Mouse (Mus musculus) hindbrain, embryonic 12.5 days (tissue): ENCODE results near the gene Coro2b. TPM values are rescaled to one million over a fixed set of nuclear protein-coding genes. Genes with fewer than 3 reads are reported as not detected.
"Not testable (repeated sequence)": the region's sequence is repeated elsewhere in the genome, so short reads cannot be mapped to it uniquely, and the experiment has no call there.

Source experiments
- ATAC-seq: fragments of 200-750 bp; cut with Nextera tagmentation; 2 replicates; pipeline ENCODE4 v1.8.0; 2017; ENCODE audit warnings: moderate TSS enrichment; ENCODE audit not compliant: low FRiP score
- H3K27ac ChIP-seq: fragments of 300-500 bp; sonication (generic); 2 replicates; pipeline ENCODE4 v1.5.1; 2016; ENCODE audit warnings: mild to moderate bottlenecking
- H3K27me3 ChIP-seq: fragments of 300-500 bp; sonication (generic); 2 replicates; pipeline ENCODE4 v1.6.1; 2016; ENCODE audit warnings: mild to moderate bottlenecking
- H3K36me3 ChIP-seq: fragments of 300-500 bp; sonication (generic); 2 replicates; pipeline ENCODE4 v1.6.1; 2016; ENCODE audit warnings: mild to moderate bottlenecking
- H3K4me1 ChIP-seq: fragments of 300-500 bp; sonication (generic); 2 replicates; pipeline ENCODE4 v1.6.1; 2016
- H3K4me2 ChIP-seq: fragments of 300-500 bp; sonication (generic); replicated peaks from 2 replicates; pipeline ENCODE4 v1.6.1; 2016; ENCODE audit warnings: mild to moderate bottlenecking
- H3K4me3 ChIP-seq: fragments of 300-500 bp; sonication (generic); 2 replicates; pipeline ENCODE4 v1.5.1; 2016; ENCODE audit warnings: mild to moderate bottlenecking
- H3K9ac ChIP-seq: fragments of 300-500 bp; sonication (generic); 2 replicates; pipeline ENCODE4 v1.6.1; 2016; ENCODE audit warnings: mild to moderate bottlenecking, moderate library complexity
- H3K9me3 ChIP-seq: fragments of 300-500 bp; sonication (generic); replicated peaks from 2 replicates; pipeline ENCODE4 v1.6.1; 2016; ENCODE audit warnings: mild to moderate bottlenecking
- WGBS: fragments of 180-500 bp; shearing (Covaris S2); methylation state at CpG from one replicate; pipeline ENCODE4 v1.1.7; 2016; 5-methylcytosine and 5-hydroxymethylcytosine counted together
- polyA plus RNA-seq: library from polyadenylated mRNA; unstranded; fragments of >200 nt; fragmentation: Nextera tagmentation; extraction: Ambion mirVana; gene quantifications from 2 replicates; pipeline ENCODE4 v1.2.1, GENCODE M21; 2016

Gene Coro2b
- polyA plus RNA-seq, 1 experiment from 2014 or later, result 34.2 TPM

DNA sequence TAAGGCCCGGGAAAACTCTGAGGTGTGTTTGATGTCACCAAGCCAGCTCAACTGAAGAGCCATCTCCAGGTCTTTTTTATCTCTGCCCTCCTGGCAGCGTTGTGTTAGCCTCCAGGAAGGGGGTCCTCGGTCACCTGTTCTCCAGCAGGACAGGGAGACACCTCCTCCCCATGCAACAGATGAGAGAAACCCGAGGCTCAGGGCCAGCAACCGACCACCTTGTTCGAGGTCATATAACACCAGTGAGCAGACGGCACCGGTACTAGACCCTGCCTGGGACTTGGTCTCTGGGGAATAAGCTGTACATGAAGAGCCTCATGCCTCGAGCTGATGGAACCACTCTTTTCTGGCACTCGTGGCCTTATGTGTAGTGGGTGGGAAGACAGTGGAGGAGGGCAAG is 72.1 kb downstream of the Coro2b start:
- WGBS, result 77% methylated on average over 10 of the region's 10 CpGs
- no peak for ATAC-seq
- Histone ChIP-seq H3K36me3 (no peaks in the 10 kb centered on the region), H3K9me3 (no peaks in the 10 kb centered on the region), H3K27ac (no peak overlapping the region), H3K4me3 (no peak overlapping the region), H3K4me2 (no peak overlapping the region), H3K4me1 (peaks cover 25% of the 10 kb centered on the region), H3K27me3 (no peaks in the 10 kb centered on the region), H3K9ac (no peak overlapping the region)

DNA sequence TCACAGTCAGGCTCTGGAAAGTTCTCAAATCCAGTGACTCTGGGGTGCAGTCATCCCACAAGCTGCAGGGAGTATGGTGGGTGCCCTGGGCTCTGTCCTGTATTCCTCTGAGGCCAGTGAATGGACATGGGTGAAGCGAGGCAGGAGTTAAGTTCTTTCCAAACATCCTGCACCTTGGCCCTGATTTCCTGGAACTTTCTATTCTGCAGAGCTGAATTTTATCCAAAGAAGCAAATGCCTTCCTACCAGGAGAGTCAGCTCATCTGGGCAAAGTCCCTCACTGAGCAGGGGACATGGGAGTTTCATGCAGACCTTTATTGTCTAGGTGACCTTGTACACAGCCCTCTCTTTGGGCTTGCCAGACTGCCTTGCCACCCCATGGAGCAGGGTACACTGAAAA is 75.1 kb downstream of the Coro2b start:
- Histone ChIP-seq H3K4me2 (no peak overlapping the region), H3K9ac (no peak overlapping the region), H3K9me3 (no peaks in the 10 kb centered on the region), H3K4me3 (no peak overlapping the region), H3K27ac (no peak overlapping the region), H3K27me3 (no peaks in the 10 kb centered on the region), H3K36me3 (no peaks in the 10 kb centered on the region), H3K4me1 (peaks cover 3% of the 10 kb centered on the region; the same call in 1 of the 2 replicates)
- ATAC-seq, result no peak
- WGBS, result 75% methylated on average over 1 of the region's 1 CpGs

DNA sequence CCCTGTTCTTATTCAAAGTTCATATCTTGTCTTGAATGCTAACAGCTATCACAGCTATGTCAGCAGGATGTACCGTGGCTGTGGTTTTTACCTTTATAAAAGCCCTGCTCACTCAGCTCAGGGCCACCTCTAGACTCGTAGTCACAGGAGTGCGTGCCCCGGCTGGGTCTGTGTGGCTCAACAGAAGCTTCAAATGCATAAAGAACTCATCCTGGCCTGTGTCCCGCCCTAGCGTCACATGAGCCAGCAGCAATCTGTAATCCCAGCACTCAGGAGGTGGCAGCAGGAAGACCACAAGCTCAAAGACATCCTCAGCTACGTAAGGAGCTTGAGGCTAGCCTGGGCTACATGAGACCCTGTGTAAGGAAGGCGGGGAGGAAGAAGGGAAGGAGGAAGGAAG is 75.7 kb downstream of the Coro2b start:
- no peak overlapping the region for H3K4me3 ChIP-seq
- H3K27me3 ChIP-seq, result no peaks in the 10 kb centered on the region
- no peak for ATAC-seq
- no peak overlapping the region for H3K9ac ChIP-seq
- no peak overlapping the region for H3K4me2 ChIP-seq
- 83% methylated on average over 8 of the region's 8 CpGs for WGBS
- no peaks in the 10 kb centered on the region for H3K9me3 ChIP-seq
- H3K4me1 ChIP-seq, result peaks cover 4% of the 10 kb centered on the region
- H3K36me3 ChIP-seq, result no peaks in the 10 kb centered on the region
- H3K27ac ChIP-seq, result no peak overlapping the region

DNA sequence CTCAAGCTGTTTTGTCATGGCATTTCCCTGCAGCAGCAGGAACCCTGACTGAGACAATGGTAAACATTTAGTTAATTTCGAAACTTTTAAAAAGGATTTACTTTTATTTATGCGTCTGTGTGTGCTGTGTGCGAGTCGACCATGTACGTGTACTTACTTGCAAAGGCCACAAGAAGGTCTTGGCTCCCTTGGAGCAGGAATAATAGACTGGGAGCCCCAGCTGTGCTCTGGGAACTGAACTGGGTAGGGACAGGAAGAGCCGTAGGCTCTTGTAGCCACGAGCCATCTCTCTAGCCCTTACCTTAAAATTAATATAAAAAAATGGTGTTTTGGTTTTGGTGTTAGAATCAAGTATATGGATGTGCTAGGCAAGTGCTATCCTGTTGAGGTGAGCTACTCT is 76.8 kb downstream of the Coro2b start:
- H3K36me3 ChIP-seq, result no peaks in the 10 kb centered on the region
- no peak overlapping the region for H3K9ac ChIP-seq
- no peaks in the 10 kb centered on the region for H3K27me3 ChIP-seq
- no peak overlapping the region for H3K4me2 ChIP-seq
- no peaks in the 10 kb centered on the region for H3K9me3 ChIP-seq
- no peak for ATAC-seq
- WGBS, result 70% methylated on average over 7 of the region's 7 CpGs
- H3K4me3 ChIP-seq, result no peak overlapping the region
- H3K4me1 ChIP-seq, result peaks cover 12% of the 10 kb centered on the region
- H3K27ac ChIP-seq, result no peak overlapping the region

DNA sequence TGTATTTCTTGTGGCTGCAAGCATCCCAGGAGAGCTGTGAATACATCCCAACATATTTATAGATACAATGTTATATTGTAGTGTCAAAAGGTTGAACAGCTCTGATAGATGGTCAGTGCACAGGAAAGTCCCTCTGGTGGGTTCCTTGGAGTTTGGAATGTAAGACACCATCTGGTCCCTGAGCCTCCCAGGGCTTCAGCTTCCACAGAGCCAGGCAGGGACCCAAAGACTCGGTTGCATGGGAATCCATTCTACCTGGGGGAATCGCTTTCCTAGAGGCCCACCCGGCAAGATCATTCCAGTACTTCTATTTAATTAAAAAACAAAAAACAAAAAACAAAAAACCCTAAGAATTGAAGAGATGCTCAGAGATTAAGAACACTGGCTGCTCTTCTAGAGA is 78.4 kb downstream of the Coro2b start:
- Histone ChIP-seq H3K9me3 (no peaks in the 10 kb centered on the region), H3K27me3 (no peaks in the 10 kb centered on the region), H3K27ac (no peak overlapping the region), H3K4me2 (no peak overlapping the region), H3K36me3 (0 out of 2 replicates have a peak, but pooled peaks cover 5% of the 10 kb centered on the region), H3K4me1 (peaks cover 12% of the 10 kb centered on the region), H3K4me3 (no peak overlapping the region), H3K9ac (no peak overlapping the region)
- no peak for ATAC-seq
- 86% methylated on average over 3 of the region's 3 CpGs for WGBS

DNA sequence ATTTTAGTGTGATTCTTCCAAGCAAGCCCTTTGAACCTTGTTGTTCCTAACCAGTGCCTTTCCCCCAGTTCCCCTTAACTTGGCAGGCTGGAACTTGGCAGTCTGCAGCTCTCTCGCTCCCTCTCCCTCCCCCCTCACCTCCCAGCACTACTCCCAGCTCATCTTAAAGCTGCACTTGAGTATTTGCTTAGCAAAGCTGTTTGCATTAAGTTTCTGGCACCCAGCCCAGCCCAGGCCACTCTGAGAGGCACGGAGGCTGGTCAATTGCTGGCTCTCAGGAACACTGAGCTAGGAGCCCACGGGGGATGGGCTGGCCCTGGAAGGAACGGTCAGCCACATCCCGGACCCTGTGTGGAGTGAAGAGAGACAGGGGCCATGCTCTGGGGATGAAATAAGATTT is 80.8 kb downstream of the Coro2b start:
- ATAC-seq, result 0 out of 2 replicates have a peak, but pooled peaks have one; percentile 67
- Histone ChIP-seq H3K4me3 (no peak overlapping the region), H3K27ac (peak overlapping the region; percentile 66; the same call in 1 of the 2 replicates), H3K36me3 (peaks cover 17% of the 10 kb centered on the region; the same call in 1 of the 2 replicates), H3K4me2 (peak overlapping the region; percentile 24; the same call in 1 of the 2 replicates), H3K4me1 (peaks cover 12% of the 10 kb centered on the region), H3K9me3 (no peaks in the 10 kb centered on the region), H3K9ac (no peak overlapping the region), H3K27me3 (no peaks in the 10 kb centered on the region)
- 42% methylated on average over 5 of the region's 5 CpGs for WGBS

DNA sequence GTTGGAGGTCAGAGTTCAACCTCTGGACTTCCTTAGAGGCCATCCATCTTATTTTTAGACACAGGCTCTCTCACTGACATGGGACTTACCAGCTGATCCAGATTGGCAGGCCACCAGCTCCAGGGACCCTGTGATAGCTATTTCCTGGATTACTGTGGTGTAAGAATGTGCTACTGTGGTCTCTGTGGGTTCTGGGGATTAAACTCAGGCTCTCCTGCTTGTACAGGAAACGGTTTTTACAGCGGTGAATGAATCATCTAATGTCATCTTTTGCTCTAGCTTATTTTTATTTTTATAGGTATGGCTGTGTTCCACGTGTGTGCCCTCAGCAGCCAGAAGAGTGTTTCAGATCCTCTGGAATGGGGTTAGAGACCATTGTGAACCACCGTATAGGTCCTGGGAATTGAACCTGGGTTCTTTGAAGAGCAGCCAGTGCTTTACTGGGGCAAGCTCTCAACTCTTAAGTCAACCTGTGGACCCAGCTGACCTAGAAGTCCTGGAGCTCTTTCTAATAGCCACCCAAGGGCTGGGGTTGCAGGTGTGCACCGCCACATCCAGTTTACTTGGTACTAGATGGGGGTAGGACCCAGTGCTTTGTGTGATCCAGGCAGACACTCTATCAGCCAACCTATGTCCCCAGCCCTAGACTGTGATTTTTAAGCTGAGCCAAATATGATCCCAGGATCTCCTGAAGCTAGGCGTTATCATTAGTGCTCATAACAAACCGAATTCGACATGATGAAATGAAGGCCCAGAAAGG is 81.5 kb downstream of the Coro2b start:
- ATAC-seq, result no peak
- WGBS, result 81% methylated on average over 8 of the region's 8 CpGs

DNA sequence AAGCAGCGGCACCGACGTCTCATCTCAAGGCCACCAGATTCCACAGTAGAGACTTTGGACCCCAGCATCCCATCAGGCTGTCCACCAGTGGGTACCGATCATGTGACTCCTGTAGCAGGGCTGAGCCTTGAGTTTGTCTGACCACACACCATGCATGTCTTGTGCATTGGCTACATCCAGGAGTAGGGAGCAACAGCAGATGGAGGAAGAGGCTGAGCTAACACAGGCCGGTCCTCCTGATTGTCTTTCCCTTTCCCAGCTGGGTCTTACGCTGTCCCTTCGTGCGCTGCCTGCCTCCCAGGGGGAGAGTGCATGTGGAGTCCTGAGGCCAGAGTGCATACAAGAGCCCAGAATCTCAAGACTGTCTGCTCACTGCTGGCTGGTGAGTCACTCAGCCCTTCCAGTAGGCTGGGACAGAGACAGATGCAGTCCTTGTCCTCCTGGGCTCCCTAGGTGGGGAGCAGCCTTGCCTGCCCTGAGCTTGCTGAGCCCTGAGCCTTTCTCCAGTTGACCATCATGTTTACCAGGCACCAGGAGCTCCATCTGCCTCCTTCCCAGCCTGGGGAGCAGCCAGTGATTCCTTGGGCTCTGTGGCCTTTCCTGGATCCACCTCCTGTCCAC is 84.4 kb downstream of the Coro2b start:
- ATAC-seq, result no peak
- Histone ChIP-seq H3K9ac (no peak overlapping the region), H3K36me3 (peaks cover 17% of the 10 kb centered on the region; the same call in 1 of the 2 replicates), H3K27ac (no peak overlapping the region), H3K27me3 (no peaks in the 10 kb centered on the region), H3K4me2 (no peak overlapping the region), H3K4me1 (peaks cover 10% of the 10 kb centered on the region), H3K9me3 (no peaks in the 10 kb centered on the region), H3K4me3 (no peak overlapping the region)
- 90% methylated on average over 8 of the region's 8 CpGs for WGBS

More for the DNA sequence above, 81.5 kb downstream of the Coro2b start:
- H3K9me3 ChIP-seq, result no peaks in the 10 kb centered on the region
- H3K4me1 ChIP-seq, result peaks cover 12% of the 10 kb centered on the region
- H3K4me2 ChIP-seq, result no peak overlapping the region
- H3K4me3 ChIP-seq, result no peak overlapping the region
- peak overlapping the region; percentile 66; the same call in 1 of the 2 replicates for H3K27ac ChIP-seq
- no peaks in the 10 kb centered on the region for H3K27me3 ChIP-seq
- peaks cover 17% of the 10 kb centered on the region; the same call in 1 of the 2 replicates for H3K36me3 ChIP-seq
- H3K9ac ChIP-seq, result no peak overlapping the region

DNA sequence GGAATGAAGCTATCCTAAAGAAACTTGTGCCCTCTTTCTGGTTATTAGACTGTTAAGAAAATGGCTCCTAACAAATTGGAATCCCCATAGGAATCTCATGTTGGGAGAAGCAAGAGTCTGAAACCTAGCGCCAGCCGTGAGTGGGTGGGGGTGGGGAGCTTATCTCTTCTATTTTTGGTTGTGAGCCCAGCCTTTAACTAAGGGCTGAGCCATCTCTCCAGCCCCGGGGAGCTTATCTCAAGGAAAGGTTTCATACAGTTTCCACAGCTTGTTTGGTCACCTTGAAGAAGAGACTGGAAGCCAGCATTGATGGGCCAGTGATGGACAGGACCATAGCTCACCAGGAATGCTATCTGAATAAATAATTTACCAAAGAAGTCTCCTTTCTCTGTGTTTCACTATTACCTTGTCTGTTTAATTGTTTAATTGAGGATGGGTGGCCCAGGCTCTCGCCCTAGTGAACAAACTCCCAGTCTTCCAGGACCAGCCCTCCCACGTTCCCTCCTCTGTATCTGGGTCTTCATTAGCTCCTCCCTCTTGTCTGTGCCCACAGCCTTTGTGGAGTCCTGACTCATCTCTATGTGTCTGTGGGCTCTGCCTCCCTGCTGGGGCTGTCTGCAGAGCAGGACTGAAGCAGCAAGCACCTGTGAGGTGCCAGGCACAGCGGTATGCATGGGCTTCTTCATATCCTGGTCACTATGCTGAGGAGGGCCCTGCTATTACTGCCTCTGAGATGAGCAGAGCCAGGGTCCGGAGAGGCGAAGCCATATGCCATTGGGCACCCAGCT is 85.1 kb downstream of the Coro2b start:
- H3K9me3 ChIP-seq, result no peaks in the 10 kb centered on the region
- H3K4me3 ChIP-seq, result no peak overlapping the region
- peaks cover 17% of the 10 kb centered on the region; the same call in 1 of the 2 replicates for H3K36me3 ChIP-seq
- no peak overlapping the region for H3K9ac ChIP-seq
- H3K27me3 ChIP-seq, result no peaks in the 10 kb centered on the region
- H3K4me1 ChIP-seq, result peaks cover 9% of the 10 kb centered on the region
- H3K27ac ChIP-seq, result no peak overlapping the region
- ATAC-seq, result no peak
- WGBS, result 82% methylated on average over 8 of the region's 8 CpGs
- no peak overlapping the region for H3K4me2 ChIP-seq

DNA sequence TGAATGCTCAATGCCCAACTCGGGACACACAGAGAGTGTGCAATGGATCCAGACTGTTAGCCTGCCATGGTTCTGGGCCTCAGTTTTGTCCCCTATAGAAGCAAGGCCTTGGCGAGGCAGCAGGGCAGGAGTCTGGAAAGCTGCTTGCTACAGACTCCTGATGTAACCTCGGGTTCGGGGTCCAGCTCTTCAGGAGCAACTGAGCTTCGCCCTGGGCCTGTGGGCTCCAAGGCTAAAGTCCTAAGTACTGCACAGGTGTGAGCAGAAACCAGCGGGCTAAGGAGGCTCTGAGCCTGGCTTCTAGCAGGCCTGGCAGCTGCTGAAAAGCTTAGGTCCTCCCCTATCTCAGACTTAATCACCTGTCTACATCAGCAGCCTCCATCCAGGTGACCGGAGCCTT is 86.0 kb downstream of the Coro2b start:
- 85% methylated on average over 7 of the region's 7 CpGs for WGBS
- Histone ChIP-seq H3K27me3 (no peaks in the 10 kb centered on the region), H3K27ac (no peak overlapping the region), H3K4me1 (peaks cover 6% of the 10 kb centered on the region), H3K4me3 (no peak overlapping the region), H3K9ac (no peak overlapping the region), H3K36me3 (peaks cover 17% of the 10 kb centered on the region; the same call in 1 of the 2 replicates), H3K9me3 (no peaks in the 10 kb centered on the region), H3K4me2 (no peak overlapping the region)
- no peak for ATAC-seq

DNA sequence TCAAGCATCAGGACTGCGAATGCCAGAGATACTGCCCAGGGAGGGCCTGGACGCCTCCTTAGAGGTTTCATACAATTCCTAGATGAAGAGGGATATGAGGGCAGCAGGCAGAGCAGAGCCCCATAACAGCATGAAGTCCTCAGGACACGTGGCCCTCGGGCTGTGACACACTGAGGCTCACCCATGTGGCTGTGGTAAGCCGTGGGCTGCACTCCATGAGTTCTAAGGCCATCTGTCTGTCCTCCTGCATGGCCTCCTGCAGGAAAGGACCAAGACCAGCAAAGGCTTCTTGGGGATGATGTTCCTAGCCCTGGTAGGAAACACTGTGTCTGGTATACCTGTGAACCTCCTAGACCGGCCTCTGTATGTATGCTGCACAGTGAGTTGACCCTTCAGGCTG is 86.5 kb downstream of the Coro2b start:
- Histone ChIP-seq H3K4me2 (no peak overlapping the region), H3K4me1 (peaks cover under 1% of the 10 kb centered on the region), H3K27me3 (no peaks in the 10 kb centered on the region), H3K9me3 (no peaks in the 10 kb centered on the region), H3K36me3 (peaks cover 17% of the 10 kb centered on the region; the same call in 1 of the 2 replicates), H3K9ac (no peak overlapping the region), H3K27ac (no peak overlapping the region), H3K4me3 (no peak overlapping the region)
- no peak for ATAC-seq
- WGBS, result 83% methylated on average over 6 of the region's 6 CpGs

DNA sequence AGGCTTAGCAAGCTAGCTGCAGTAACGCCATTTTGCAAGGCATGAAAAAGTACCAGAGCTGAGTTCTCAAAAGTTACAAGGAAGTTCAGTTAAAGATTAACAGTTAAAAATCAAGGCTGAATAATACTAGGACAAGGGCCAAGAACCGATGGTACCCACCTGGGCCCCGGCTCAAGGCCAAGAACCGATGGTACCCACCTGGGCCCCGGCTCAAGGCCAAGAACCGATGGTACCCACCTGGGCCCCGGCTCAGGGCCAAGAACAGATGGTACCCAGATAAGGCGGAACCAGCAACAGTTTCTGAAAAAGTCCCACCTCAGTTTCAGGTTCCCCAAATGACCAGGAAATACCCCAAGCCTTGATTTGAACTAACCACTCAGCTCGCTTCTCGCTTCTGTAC is 89.5 kb downstream of the Coro2b start:
- WGBS, result 96% methylated on average over 5 of the region's 10 CpGs
- ATAC-seq, H3K9ac ChIP-seq, H3K27me3 ChIP-seq, H3K27ac ChIP-seq, H3K4me1 ChIP-seq, H3K36me3 ChIP-seq, H3K4me3 ChIP-seq, H3K9me3 ChIP-seq, H3K4me2 ChIP-seq: not testable (repeated sequence)
